Mouse (Mus musculus): ENCODE results near the gene Snrpd3. TPM values are rescaled to one million over a fixed set of nuclear protein-coding genes. Genes with fewer than 3 reads are reported as not detected.

Snrpd3 gene
- polyA plus RNA-seq, 1 experiment from 2014 or later, result 141 TPM

DNA sequence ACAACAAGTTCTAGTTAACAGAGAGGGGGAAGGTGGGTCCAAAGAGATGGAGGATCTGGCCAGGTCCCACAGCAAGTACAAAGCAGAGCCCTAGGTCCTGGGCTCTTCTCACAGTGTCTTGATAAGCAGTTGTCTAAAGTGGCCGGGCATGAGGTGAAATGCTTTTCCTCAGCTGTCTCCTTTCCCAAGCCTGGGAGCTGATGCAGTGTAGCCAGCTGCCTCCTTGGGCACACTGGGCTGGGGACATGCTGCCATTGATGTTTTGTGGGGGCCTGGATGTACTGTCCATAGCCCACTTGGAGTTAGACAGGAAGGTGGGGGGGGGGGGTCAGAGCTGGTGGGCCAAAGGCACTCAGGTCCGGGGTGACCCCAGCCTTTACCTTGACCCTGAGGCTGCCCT is 34.8 kb downstream of the Snrpd3 start:
- Histone ChIP-seq H3K27me3 (ENCODE audit: control insufficient read depth, insufficient read depth, low read length) (no peaks in the 10 kb centered on the region), H3K9me3 (ENCODE audit: control insufficient read depth, low read depth, low read length) (no peaks in the 10 kb centered on the region), H3K4me2 (replicated peaks; ENCODE audit: low read depth, low read length) (no peak overlapping the region), H3K36me3 (ENCODE audit: control insufficient read depth, insufficient read depth, low read length) (no peaks in the 10 kb centered on the region), H3K4me1 (ENCODE audit: control insufficient read depth, insufficient read depth, low read length) (0 out of 2 replicates have a peak, but pooled peaks cover 2% of the 10 kb centered on the region), H3K4me3 (ENCODE audit: low read depth, low read length) (no peak overlapping the region), H3K27ac (ENCODE audit: low read length) (no peak overlapping the region), H3K9ac (replicated peaks; ENCODE audit: low read depth, low read length) (no peak overlapping the region)
- no peak for ATAC-seq (ENCODE audit: insufficient number of reproducible peaks, insufficient read depth, low FRiP score, low read depth)
- 70% methylated on average over 2 of the region's 2 CpGs for WGBS

GRCm38 (mm10) chr10:75552701-75553450 is 35.5 kb downstream of the Snrpd3 start:
- no peak overlapping the region for H3K27ac ChIP-seq (ENCODE audit: low read length)
- no peak overlapping the region for H3K4me2 ChIP-seq (replicated peaks; ENCODE audit: low read depth, low read length)
- no peak overlapping the region for H3K9ac ChIP-seq (replicated peaks; ENCODE audit: low read depth, low read length)
- no peak for ATAC-seq (ENCODE audit: insufficient number of reproducible peaks, insufficient read depth, low FRiP score, low read depth)
- WGBS, result 64% methylated on average over 13 of the region's 13 CpGs
- no peaks in the 10 kb centered on the region for H3K36me3 ChIP-seq (ENCODE audit: control insufficient read depth, insufficient read depth, low read length)
- no peaks in the 10 kb centered on the region for H3K9me3 ChIP-seq (ENCODE audit: control insufficient read depth, low read depth, low read length)
- H3K27me3 ChIP-seq (ENCODE audit: control insufficient read depth, insufficient read depth, low read length), result no peaks in the 10 kb centered on the region
- no peak overlapping the region for H3K4me3 ChIP-seq (ENCODE audit: low read depth, low read length)
- H3K4me1 ChIP-seq (ENCODE audit: control insufficient read depth, insufficient read depth, low read length), result 0 out of 2 replicates have a peak, but pooled peaks cover 2% of the 10 kb centered on the region

- WGBS, result 91% methylated on average over 8 of the region's 8 CpGs
- H3K4me1 ChIP-seq (ENCODE audit: control insufficient read depth, insufficient read depth, low read length), result peaks cover 1% of the 10 kb centered on the region; the same call in 1 of the 2 replicates
- ATAC-seq (ENCODE audit: insufficient number of reproducible peaks, insufficient read depth, low FRiP score, low read depth), result no peak
- H3K27ac ChIP-seq (ENCODE audit: low read length), result no peak overlapping the region
- H3K4me3 ChIP-seq (ENCODE audit: low read depth, low read length), result no peak overlapping the region
- H3K27me3 ChIP-seq (ENCODE audit: control insufficient read depth, insufficient read depth, low read length), result no peaks in the 10 kb centered on the region
- H3K4me2 ChIP-seq (replicated peaks; ENCODE audit: low read depth, low read length), result no peak overlapping the region
- no peaks in the 10 kb centered on the region for H3K9me3 ChIP-seq (ENCODE audit: control insufficient read depth, low read depth, low read length)
- H3K9ac ChIP-seq (replicated peaks; ENCODE audit: low read depth, low read length), result no peak overlapping the region
- H3K36me3 ChIP-seq (ENCODE audit: control insufficient read depth, insufficient read depth, low read length), result no peaks in the 10 kb centered on the region
Measured at GRCm38 (mm10) chr10:75554090-75554489, 36.7 kb downstream of the Snrpd3 start.

DNA sequence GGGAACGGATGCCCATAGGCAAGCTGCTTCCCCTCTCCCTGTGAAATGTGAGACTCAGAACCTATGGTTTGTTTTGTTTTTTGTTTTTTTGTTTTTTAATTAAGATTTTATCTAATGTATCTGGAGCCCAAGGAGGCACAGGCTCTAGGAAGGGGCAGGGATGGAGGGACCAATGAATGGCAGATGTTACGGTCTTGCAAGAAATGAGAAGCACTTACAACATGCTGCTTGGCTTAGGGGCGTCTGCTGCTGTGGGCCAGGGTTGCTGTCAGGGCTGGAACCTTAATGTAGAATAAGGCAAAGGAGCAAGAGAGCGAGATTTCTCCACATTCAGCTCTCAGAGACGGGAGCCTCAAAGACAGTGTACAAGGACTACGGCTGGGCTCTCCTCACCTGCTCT is 38.2 kb downstream of the Snrpd3 start:
- no peak overlapping the region for H3K9ac ChIP-seq (replicated peaks; ENCODE audit: low read depth, low read length)
- no peak for ATAC-seq (ENCODE audit: insufficient number of reproducible peaks, insufficient read depth, low FRiP score, low read depth)

DNA sequence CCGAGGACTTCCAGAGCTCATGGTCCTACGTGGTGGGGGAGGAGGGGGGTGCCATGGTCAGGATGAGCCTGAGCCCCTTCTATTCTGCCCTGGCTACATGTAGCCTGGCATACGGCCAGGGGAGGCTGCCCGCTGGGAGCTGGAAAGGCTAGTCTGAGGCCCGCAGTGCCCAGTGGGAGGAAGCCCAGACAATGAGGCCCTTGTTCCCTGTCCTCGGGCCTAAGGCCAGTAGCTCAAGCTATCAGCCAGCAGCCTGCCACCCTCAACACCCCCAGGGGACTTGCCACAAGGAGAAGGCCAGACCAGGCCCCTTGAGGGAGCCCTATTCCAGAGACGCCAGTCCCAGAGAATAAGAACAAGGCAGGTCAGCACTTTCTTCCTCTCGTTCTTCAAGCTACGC is 38.7 kb downstream of the Snrpd3 start:
- WGBS, result 63% methylated on average over 9 of the region's 9 CpGs
- Histone ChIP-seq H3K36me3 (ENCODE audit: control insufficient read depth, insufficient read depth, low read length) (no peaks in the 10 kb centered on the region), H3K27ac (ENCODE audit: low read length) (no peak overlapping the region), H3K27me3 (ENCODE audit: control insufficient read depth, insufficient read depth, low read length) (peaks cover 13% of the 10 kb centered on the region; the same call in 1 of the 2 replicates), H3K9me3 (ENCODE audit: control insufficient read depth, low read depth, low read length) (no peaks in the 10 kb centered on the region), H3K4me2 (replicated peaks; ENCODE audit: low read depth, low read length) (no peak overlapping the region), H3K9ac (replicated peaks; ENCODE audit: low read depth, low read length) (no peak overlapping the region), H3K4me1 (ENCODE audit: control insufficient read depth, insufficient read depth, low read length) (peaks cover 6% of the 10 kb centered on the region; the same call in 1 of the 2 replicates), H3K4me3 (ENCODE audit: low read depth, low read length) (no peak overlapping the region)
- no peak for ATAC-seq (ENCODE audit: insufficient number of reproducible peaks, insufficient read depth, low FRiP score, low read depth)

More for the DNA sequence above, 38.2 kb downstream of the Snrpd3 start:
- Histone ChIP-seq H3K4me1 (ENCODE audit: control insufficient read depth, insufficient read depth, low read length) (peaks cover 6% of the 10 kb centered on the region; the same call in 1 of the 2 replicates), H3K9me3 (ENCODE audit: control insufficient read depth, low read depth, low read length) (no peaks in the 10 kb centered on the region), H3K27me3 (ENCODE audit: control insufficient read depth, insufficient read depth, low read length) (peaks cover 9% of the 10 kb centered on the region; the same call in 1 of the 2 replicates), H3K4me2 (replicated peaks; ENCODE audit: low read depth, low read length) (no peak overlapping the region), H3K4me3 (ENCODE audit: low read depth, low read length) (no peak overlapping the region), H3K27ac (ENCODE audit: low read length) (no peak overlapping the region), H3K36me3 (ENCODE audit: control insufficient read depth, insufficient read depth, low read length) (no peaks in the 10 kb centered on the region)
- WGBS, result 81% methylated on average over 6 of the region's 6 CpGs

- H3K9me3 ChIP-seq (ENCODE audit: control insufficient read depth, low read depth, low read length), result no peaks in the 10 kb centered on the region
- H3K4me3 ChIP-seq (ENCODE audit: low read depth, low read length), result no peak overlapping the region
- no peak for ATAC-seq (ENCODE audit: insufficient number of reproducible peaks, insufficient read depth, low FRiP score, low read depth)
- H3K4me1 ChIP-seq (ENCODE audit: control insufficient read depth, insufficient read depth, low read length), result peaks cover 6% of the 10 kb centered on the region; the same call in 1 of the 2 replicates
- H3K9ac ChIP-seq (replicated peaks; ENCODE audit: low read depth, low read length), result no peak overlapping the region
- H3K36me3 ChIP-seq (ENCODE audit: control insufficient read depth, insufficient read depth, low read length), result no peaks in the 10 kb centered on the region
- no peak overlapping the region for H3K4me2 ChIP-seq (replicated peaks; ENCODE audit: low read depth, low read length)
- H3K27me3 ChIP-seq (ENCODE audit: control insufficient read depth, insufficient read depth, low read length), result peaks cover 17% of the 10 kb centered on the region; the same call in 1 of the 2 replicates
- no peak overlapping the region for H3K27ac ChIP-seq (ENCODE audit: low read length)
- 35% methylated on average over 3 of the region's 3 CpGs for WGBS
Measured at GRCm38 (mm10) chr10:75558515-75558914, 41.2 kb downstream of the Snrpd3 start.

- H3K9ac ChIP-seq (replicated peaks; ENCODE audit: low read depth, low read length), result peak overlapping the region; percentile 45; the same call in 1 of the 2 replicates
- ATAC-seq (ENCODE audit: insufficient number of reproducible peaks, insufficient read depth, low FRiP score, low read depth), result no peak
- H3K4me1 ChIP-seq (ENCODE audit: control insufficient read depth, insufficient read depth, low read length), result peaks cover 6% of the 10 kb centered on the region; the same call in 1 of the 2 replicates
- H3K27me3 ChIP-seq (ENCODE audit: control insufficient read depth, insufficient read depth, low read length), result peaks cover 17% of the 10 kb centered on the region; the same call in 1 of the 2 replicates
- H3K27ac ChIP-seq (ENCODE audit: low read length), result no peak overlapping the region
- WGBS, result 5% methylated on average over 14 of the region's 14 CpGs
- peak overlapping the region; percentile 49 for H3K4me3 ChIP-seq (ENCODE audit: low read depth, low read length)
- no peaks in the 10 kb centered on the region for H3K36me3 ChIP-seq (ENCODE audit: control insufficient read depth, insufficient read depth, low read length)
- H3K4me2 ChIP-seq (replicated peaks; ENCODE audit: low read depth, low read length), result peak overlapping the region; percentile 97
- no peaks in the 10 kb centered on the region for H3K9me3 ChIP-seq (ENCODE audit: control insufficient read depth, low read depth, low read length)
Measured at GRCm38 (mm10) chr10:75559041-75559675, 41.8 kb downstream of the Snrpd3 start.

- WGBS, result 1% methylated on average over 74 of the region's 75 CpGs
- ATAC-seq (ENCODE audit: insufficient number of reproducible peaks, insufficient read depth, low FRiP score, low read depth), result peak; percentile 24; the same call in 1 of the 2 replicates
- H3K27ac ChIP-seq (ENCODE audit: low read length), result no peak within 1 kb of the TSS
- H3K4me1 ChIP-seq (ENCODE audit: control insufficient read depth, insufficient read depth, low read length), result peaks cover 6% of the 10 kb centered on the region; the same call in 1 of the 2 replicates
- no peaks in the 10 kb centered on the region for H3K9me3 ChIP-seq (ENCODE audit: control insufficient read depth, low read depth, low read length)
- peak within 1 kb of the TSS; percentile 97 for H3K4me2 ChIP-seq (replicated peaks; ENCODE audit: low read depth, low read length)
- H3K9ac ChIP-seq (replicated peaks; ENCODE audit: low read depth, low read length), result peak within 1 kb of the TSS; percentile 45
- peaks cover 17% of the 10 kb centered on the region; the same call in 1 of the 2 replicates for H3K27me3 ChIP-seq (ENCODE audit: control insufficient read depth, insufficient read depth, low read length)
- no peaks in the 10 kb centered on the region for H3K36me3 ChIP-seq (ENCODE audit: control insufficient read depth, insufficient read depth, low read length)
- peak within 1 kb of the TSS; percentile 49 for H3K4me3 ChIP-seq (ENCODE audit: low read depth, low read length)
Measured at GRCm38 (mm10) chr10:75559676-75560548, 42.6 kb downstream of the Snrpd3 start, which contains the start of gene Lrrc75b. Gene Lrrc75b (minus strand): TSS chr10:75560330.

Data from stomach, embryonic 14.5 days (tissue).